Mouse (Mus musculus): ENCODE measurements around the gene Nek4. TPM values are rescaled to one million over a fixed set of nuclear protein-coding genes. Genes with fewer than 3 reads are reported as not detected.

Gene Nek4
- polyA plus RNA-seq, 1 experiment from 2014 or later: 17.7 TPM

DNA sequence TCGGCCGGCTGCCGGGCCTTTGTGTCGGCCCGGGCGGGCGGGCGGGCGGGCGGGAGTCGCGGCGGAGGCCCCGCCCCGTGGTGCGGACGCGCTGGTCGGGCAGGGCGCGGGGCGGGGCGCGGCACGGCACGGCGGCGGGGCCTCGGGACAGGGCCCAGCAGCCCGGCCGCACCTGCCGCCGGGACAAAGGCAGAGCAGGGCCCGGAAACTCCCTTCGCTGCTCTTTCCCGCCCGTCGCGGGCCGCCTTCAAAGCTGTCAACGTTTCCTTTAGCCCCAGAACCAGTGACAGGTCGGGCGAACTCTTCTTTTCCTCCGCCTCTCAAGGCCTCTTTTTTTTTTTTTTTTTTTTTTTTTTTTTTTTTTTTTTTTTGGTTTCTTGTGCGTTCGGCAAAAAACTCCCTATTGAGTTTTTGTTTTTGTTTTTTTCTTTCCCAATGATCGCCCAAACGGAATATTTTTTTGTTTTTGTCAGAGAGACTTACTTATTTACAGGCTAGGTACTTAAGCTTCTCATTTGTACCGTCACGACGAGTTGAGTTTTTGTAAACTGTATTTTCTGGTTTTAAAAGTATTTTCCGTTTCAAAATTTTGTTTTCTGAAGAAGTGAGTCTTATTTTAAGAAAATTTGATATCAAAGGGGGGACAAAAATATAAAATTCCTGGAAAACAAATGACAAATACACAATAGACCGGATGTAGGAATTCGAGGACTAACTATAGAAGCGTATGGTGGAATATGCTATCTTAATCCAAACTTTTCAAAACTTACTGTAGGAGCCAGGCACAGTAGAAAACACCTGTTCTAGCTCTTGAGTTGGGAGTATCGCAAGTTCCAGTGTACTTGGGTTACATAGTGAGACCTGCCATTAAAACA lies 68.4 kb downstream of the Nek4 start:
- Histone ChIP-seq H3K4me1 (peaks cover 21% of the 10 kb centered on the region), H3K4me2 (replicated peaks) (peak overlapping the region; percentile 62), H3K27me3 (replicated peaks) (no peaks in the 10 kb centered on the region), H3K36me3 (peaks cover 37% of the 10 kb centered on the region), H3K4me3 (peak overlapping the region; percentile 77), H3K9me3 (no peaks in the 10 kb centered on the region), H3K9ac (peak overlapping the region; percentile 93), H3K27ac (peak overlapping the region; percentile 99)
- ATAC-seq (ENCODE audit: low FRiP score, low read depth): peak; percentile 96
- WGBS: 6% methylated on average over 36 of the region's 56 CpGs

DNA sequence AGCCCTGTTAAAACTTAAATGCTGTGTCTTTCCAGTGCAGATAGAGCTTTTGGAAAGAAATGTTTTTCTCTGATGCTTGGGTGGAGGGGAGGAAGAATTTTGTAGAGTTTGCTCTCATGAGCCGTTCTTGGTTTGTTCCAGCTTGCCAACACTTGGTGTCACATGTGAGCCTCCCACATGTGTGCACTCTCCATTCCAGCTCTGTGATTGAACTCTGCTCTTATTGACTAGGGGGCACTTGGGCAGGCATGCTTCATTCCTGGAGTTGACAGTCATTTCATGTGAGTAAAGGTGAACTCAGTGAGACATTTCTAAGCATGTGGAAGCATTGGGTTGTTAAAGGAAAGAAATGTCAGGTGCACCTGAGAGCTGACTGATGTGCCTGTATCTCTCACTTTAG lies 71.4 kb downstream of the Nek4 start:
- H3K9ac ChIP-seq: no peak overlapping the region
- peaks cover 38% of the 10 kb centered on the region for H3K36me3 ChIP-seq
- no peaks in the 10 kb centered on the region for H3K9me3 ChIP-seq
- no peaks in the 10 kb centered on the region for H3K27me3 ChIP-seq (replicated peaks)
- WGBS: 65% methylated on average over 1 of the region's 1 CpGs
- no peak overlapping the region for H3K27ac ChIP-seq
- H3K4me3 ChIP-seq: no peak overlapping the region
- peaks cover 18% of the 10 kb centered on the region for H3K4me1 ChIP-seq
- no peak for ATAC-seq (ENCODE audit: low FRiP score, low read depth)
- no peak overlapping the region for H3K4me2 ChIP-seq (replicated peaks)

DNA sequence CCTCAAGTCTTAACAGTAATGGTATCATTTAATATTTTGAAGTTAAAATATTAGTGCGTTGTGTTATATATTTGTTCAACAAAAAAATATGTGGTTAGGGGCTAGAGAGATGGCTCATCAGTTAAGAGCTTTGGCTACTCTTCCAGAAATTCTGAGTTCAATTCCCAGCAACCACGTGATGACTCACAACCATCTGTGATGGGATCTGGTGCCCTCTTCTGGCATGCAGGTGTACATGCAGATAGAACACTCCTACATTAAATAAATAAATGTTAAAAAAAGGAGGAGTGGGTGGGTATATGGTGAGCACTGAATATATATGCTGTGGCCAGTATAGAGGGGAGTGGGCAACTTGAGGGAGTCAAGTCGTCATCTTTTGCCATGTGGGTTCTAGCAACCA lies 74.6 kb downstream of the Nek4 start:
- Histone ChIP-seq H3K27ac (no peak overlapping the region), H3K4me2 (replicated peaks) (no peak overlapping the region), H3K9me3 (no peaks in the 10 kb centered on the region), H3K9ac (no peak overlapping the region), H3K4me1 (peaks cover under 1% of the 10 kb centered on the region; the same call in 1 of the 2 replicates), H3K27me3 (replicated peaks) (no peaks in the 10 kb centered on the region), H3K4me3 (no peak overlapping the region), H3K36me3 (peaks cover 60% of the 10 kb centered on the region)
- ATAC-seq (ENCODE audit: low FRiP score, low read depth): no peak
- WGBS: 75% methylated on average over 3 of the region's 3 CpGs

Other genes with a start within 250 kb of the Nek4 start
- gene Sfmbt1, start 236.5 kb upstream of the Nek4 start, polyA plus RNA-seq (2016; fragmentation: Nextera tagmentation; extraction: Ambion mirVana): 17.7 and 18.3 TPM in 2 replicates
- gene Tmem110, start 125.8 kb upstream of the Nek4 start, polyA plus RNA-seq (2016; fragmentation: Nextera tagmentation; extraction: Ambion mirVana): 25.3 and 25.5 TPM in 2 replicates
- gene Mustn1, start 72.2 kb upstream of the Nek4 start, polyA plus RNA-seq (2016; fragmentation: Nextera tagmentation; extraction: Ambion mirVana): 2.5 and 3.1 TPM in 2 replicates
- gene Itih4, start 64.9 kb upstream of the Nek4 start, polyA plus RNA-seq (2016; fragmentation: Nextera tagmentation; extraction: Ambion mirVana): not detected in 2 replicates
- gene Itih3, start 27.6 kb upstream of the Nek4 start, polyA plus RNA-seq (2016; fragmentation: Nextera tagmentation; extraction: Ambion mirVana): 0.09 and 0.24 TPM in 2 replicates
- gene Itih1, start 8.1 kb upstream of the Nek4 start, polyA plus RNA-seq (2016; fragmentation: Nextera tagmentation; extraction: Ambion mirVana): 0.06 TPM in 1 of 2 replicates, not detected in the other
- 59.0 and 65.4 TPM in 2 replicates for gene Glt8d1, start 50.0 kb downstream of the Nek4 start, polyA plus RNA-seq (2016; fragmentation: Nextera tagmentation; extraction: Ambion mirVana)
- gene Spcs1, start 50.3 kb downstream of the Nek4 start, polyA plus RNA-seq (2016; fragmentation: Nextera tagmentation; extraction: Ambion mirVana): 299 and 309 TPM in 2 replicates
- gene Pbrm1, start 67.8 kb downstream of the Nek4 start, polyA plus RNA-seq (2016; fragmentation: Nextera tagmentation; extraction: Ambion mirVana): 179 and 184 TPM in 2 replicates
- 68.0 and 79.4 TPM in 2 replicates for gene Gnl3, start 67.8 kb downstream of the Nek4 start, polyA plus RNA-seq (2016; fragmentation: Nextera tagmentation; extraction: Ambion mirVana)
- gene Smim4, start 177.6 kb downstream of the Nek4 start, polyA plus RNA-seq (2016; fragmentation: Nextera tagmentation; extraction: Ambion mirVana): 79.5 and 80.5 TPM in 2 replicates
- gene Nt5dc2, start 179.7 kb downstream of the Nek4 start, polyA plus RNA-seq (2016; fragmentation: Nextera tagmentation; extraction: Ambion mirVana): 437 and 462 TPM in 2 replicates
- 26.0 and 27.3 TPM in 2 replicates for gene Stab1, start 217.3 kb downstream of the Nek4 start, polyA plus RNA-seq (2016; fragmentation: Nextera tagmentation; extraction: Ambion mirVana)

Measured in neural tube, embryonic 12.5 days (tissue).